Mouse (Mus musculus): ENCODE results near the gene E130114P18Rik.

Gene E130114P18Rik

GRCm38 (mm10) chr4:97777706-97778176, at the start of gene E130114P18Rik:
TSS of gene E130114P18Rik (minus strand) at chr4:97778078.
- DNase-seq: peak; percentile 75 to 79

DNA sequence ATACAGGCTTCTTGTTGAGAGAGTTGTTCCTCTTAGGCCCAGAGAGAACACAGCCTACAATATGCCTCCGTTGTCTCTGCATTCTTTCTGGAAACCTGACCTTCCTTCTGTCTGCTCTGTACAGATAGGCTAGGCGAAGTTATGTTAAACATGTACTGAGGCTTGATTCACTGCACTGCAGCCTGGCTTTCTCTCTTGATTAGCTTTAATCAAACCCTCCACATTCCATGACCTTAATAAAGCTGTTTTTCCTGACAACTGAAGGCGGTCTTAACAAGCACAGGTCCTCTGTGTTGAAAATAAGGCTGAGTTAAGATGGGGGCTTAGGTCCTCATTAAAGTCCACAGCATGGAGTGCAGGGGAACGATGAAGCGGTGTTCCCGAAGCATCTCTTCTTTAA, 49.2 kb upstream of the E130114P18Rik start:
- no peak for DNase-seq

GRCm38 (mm10) chr4:97825841-97826240, 48.0 kb upstream of the E130114P18Rik start:
- DNase-seq: no peak

DNA sequence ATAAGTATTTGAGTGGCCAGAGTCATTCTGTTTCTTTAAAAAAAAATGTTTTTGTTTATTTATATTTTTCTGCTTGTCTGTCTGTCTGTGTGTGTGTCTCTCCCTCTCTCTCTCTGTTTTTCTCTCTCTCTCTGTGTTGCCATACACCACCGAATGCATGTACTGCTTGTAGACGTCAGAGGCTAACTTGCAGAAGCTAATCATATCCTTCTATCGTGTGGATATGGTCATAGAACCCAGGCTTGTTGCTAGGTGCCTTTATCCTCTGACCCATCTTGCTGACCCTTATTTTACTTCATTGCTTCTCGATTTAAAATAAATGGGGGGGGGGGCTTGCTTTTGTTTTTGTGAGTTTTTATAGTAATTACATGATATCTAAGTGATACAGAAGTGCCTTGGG, 47.6 kb upstream of the E130114P18Rik start:
- DNase-seq: no peak

- DNase-seq: no peak
Observed at GRCm38 (mm10) chr4:97824451-97824850, 46.6 kb upstream of the E130114P18Rik start.

DNA sequence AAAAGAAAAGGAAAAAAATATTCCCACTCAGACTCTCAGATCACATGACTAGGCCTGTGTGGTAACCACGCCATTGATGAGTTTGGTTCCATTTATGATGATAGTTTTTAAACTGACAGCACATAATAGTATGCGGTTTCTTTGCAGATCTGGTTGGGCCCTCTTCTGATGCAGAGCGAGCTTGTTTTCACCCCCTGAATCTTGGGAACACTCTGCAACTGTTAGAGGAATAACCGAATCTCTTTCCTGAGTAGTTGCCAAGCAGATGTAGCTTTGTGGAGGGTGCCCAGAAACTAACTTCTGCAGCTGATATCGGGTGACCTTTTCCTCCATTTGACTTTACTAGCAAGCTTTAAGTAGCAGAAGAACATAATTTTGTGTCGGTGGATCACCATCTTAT, 45.6 kb upstream of the E130114P18Rik start:
- DNase-seq: no peak

GRCm38 (mm10) chr4:97821556-97822251, 43.8 kb upstream of the E130114P18Rik start:
- no peak for DNase-seq

GRCm38 (mm10) chr4:97820474-97821259, 42.8 kb upstream of the E130114P18Rik start:
- no peak for DNase-seq

DNA sequence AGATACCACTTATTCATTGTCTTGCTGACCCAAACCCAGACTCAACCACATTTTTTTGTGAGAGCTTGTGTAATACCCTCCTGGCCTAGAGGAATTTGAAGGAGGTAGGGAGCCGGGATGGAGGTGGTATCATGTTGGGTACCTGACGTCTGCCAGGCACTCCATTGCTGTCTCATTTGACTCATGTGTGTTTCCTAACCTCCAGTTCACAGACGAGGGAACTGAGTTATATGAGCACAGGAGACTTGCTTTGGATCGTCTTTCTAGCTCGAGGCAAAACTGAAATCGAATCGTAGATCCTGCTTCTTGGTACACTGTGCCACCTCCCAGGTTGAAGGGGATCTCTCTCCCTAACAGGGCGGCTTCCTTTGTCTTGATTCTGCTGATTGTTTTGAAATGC, 41.2 kb upstream of the E130114P18Rik start:
- no peak for DNase-seq

DNA sequence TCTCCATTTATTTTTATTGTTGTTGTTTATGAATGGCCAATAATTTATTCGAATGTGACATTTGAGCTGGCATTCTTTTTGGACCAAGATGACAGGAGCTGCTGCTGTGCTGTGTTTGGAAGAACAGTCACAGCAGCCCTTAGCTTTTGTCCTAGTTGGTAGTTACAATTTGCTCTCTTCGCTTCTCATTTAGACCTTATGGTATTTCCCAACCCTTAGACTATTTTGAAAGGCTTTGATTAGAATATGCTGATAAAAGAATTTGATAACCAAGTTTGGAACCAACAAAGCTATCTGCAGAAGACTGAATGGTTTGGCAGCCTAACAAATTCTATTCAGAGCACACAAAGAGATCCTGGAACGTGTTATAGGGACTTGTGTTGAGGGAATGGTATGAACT, 40.6 kb upstream of the E130114P18Rik start:
- no peak for DNase-seq

- no peak for DNase-seq
Observed at GRCm38 (mm10) chr4:97817741-97818140, 39.9 kb upstream of the E130114P18Rik start.

DNA sequence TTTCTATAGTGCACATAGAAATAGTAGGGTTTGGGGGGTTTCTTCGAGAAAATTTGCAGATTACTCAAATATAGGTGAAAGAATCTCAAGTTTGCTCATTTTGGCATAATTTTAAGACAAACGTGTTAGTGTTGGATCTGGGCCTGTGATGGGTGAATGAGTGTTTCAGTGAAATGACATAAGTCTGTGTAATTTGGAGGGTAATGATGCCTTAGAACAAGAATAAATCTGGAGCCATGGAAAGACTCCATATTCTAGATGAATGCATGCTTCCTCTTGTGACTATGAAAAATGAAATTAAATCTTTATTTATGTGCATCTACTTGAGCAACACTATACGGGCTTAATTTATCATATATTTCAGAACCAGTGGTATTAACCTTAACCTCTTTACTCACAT, 38.9 kb upstream of the E130114P18Rik start:
- DNase-seq: no peak

DNA sequence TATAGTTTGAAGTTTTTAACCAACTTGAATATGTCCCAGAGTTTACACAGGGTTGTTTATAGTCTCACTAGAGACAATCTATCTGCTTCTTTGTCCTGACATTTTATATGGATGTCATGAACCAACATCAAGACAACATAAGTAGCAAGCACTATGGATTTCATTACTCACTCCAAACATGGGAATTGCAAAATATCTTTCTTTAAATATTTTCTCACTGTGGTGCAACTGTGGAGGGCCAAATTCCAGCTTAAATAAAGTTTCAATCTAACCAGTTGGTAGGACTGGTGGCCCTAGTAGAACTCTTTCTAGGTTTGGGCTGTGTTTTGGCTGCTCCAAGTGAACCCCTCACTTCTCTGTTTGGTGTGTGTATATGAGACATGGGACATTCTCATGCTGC, 38.1 kb upstream of the E130114P18Rik start:
- DNase-seq: no peak

GRCm38 (mm10) chr4:97814515-97814914, 36.6 kb upstream of the E130114P18Rik start:
- no peak for DNase-seq

GRCm38 (mm10) chr4:97813996-97814395, 36.1 kb upstream of the E130114P18Rik start:
- DNase-seq: no peak

- no peak for DNase-seq
Observed at GRCm38 (mm10) chr4:97813035-97813434, 35.2 kb upstream of the E130114P18Rik start.

GRCm38 (mm10) chr4:97810348-97810939, 32.6 kb upstream of the E130114P18Rik start:
- DNase-seq: no peak

GRCm38 (mm10) chr4:97809582-97810295, 31.9 kb upstream of the E130114P18Rik start:
- DNase-seq: no peak

GRCm38 (mm10) chr4:97808885-97809284, 31.0 kb upstream of the E130114P18Rik start:
- no peak for DNase-seq

DNA sequence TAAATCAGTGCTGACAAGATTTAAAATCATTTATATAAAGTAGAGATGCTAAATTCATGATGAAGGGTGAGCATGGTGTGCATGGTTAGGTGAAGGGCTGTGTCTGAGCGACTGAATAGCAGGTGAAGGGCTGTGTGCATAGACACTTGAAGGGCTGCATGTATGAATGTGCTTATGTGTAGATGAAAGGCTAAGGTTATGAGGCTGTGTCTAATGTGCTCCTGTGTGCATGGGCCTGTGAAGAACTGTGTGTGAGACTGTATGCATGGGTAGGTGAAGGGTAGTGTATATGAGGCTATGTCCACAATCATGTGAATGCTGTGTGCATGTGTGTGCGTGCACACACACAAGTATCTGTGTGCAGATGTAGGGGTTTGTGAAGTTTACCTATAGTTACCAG, 29.0 kb upstream of the E130114P18Rik start:
- DNase-seq: no peak

DNA sequence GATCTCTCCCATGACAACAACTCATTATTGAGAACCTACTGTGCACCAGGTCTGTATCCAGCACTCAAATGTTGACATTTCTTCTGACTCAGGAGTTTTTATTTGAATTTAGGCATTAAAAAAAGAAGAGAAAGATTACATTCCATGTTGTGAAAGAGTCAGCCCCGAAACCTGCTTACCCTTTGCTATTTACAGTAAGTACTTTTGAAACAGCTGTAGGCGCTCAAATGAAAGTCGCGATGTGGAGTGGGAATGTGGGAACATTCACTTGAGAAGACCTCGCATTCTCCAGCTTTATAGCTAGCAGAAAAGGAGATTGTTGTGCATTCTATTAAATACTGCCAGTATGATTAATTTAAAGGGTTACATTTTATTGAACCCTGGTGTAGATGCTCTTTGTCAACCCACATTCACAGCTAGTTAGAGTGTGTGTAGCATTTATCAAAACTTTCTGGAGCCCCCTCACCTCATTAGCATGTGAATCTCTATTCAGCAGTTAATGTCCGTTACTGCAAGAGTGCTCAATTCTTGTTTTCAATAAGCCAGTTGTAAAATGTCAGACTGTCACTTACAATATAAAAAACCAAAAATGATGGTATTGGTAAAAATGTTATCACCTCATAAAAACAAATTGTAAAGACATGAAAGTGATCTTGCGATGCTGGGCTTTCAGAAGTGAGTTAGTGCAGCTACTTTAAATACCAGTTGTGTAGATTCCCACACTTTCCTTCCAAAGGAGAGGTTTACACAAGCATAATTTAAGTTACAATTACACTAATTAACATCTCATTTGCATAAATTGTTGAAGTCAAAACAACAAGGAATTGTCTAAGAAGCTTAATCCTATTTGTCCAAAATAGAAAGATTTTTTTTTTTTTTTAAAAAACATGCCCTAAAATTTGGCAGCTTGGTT, 28.3 kb upstream of the E130114P18Rik start:
- no peak for DNase-seq

- DNase-seq: peak; percentile 54 to 74
Observed at GRCm38 (mm10) chr4:97805255-97805654, 27.4 kb upstream of the E130114P18Rik start.

Measured in cerebellum, postnatal 14 days (tissue).